Mouse (Mus musculus): ENCODE measurements at regions not wholly inside any gene's neighbourhood (a gene's known extent, or its start where the extent isn't known, plus 50 kb on each side); places are given as distances from the start of the nearest gene placed in this dataset.

DNA sequence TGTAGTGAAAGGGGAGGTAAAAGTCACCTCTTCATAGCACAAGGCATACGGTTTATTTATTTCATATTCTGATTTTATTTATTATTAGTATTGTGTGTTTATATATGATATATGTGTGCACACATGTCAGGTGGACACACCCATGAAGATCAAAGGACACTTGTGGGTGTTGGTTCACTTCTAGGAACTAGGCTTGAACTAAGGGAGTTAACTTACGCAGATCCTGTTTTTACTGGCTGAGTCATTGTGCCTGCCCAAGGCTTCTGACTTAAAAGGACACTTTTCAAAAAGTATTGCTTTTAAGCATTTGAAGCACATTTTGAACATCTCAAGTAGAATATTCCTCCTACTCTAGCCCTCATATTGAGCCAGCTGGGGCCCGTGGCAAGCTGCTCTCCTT is 124.9 kb upstream of the Try4 start:
- no peaks in the 10 kb centered on the region for H3K9me3 ChIP-seq (replicated peaks; ENCODE audit: control insufficient read depth, insufficient read depth, low read length, poor library complexity, severe bottlenecking)
- H3K4me3 ChIP-seq (ENCODE audit: low read depth, low read length) = no peak overlapping the region
- H3K27me3 ChIP-seq (ENCODE audit: control insufficient read depth, insufficient read depth, low read length, poor library complexity, severe bottlenecking) = no peaks in the 10 kb centered on the region
- TF ChIP-seq POLR2A (IDR thresholded peaks at IDR 0.05; ENCODE audit: insufficient read depth, low read length) (no peak), CTCF (IDR thresholded peaks at IDR 0.05; ENCODE audit: low read depth, low read length) (no peak), EP300 (IDR thresholded peaks at IDR 0.05; ENCODE audit: insufficient read depth, low read depth, low read length) (no peak)
- no peak overlapping the region for H3K27ac ChIP-seq (ENCODE audit: insufficient read depth, low read length)
- H3K9ac ChIP-seq (ENCODE audit: low read depth, poor library complexity, severe bottlenecking) = no peak overlapping the region
- no peaks in the 10 kb centered on the region for H3K4me1 ChIP-seq (ENCODE audit: control insufficient read depth, insufficient read depth, low read length)
- H3K36me3 ChIP-seq (ENCODE audit: control insufficient read depth, insufficient read depth, low read length, poor library complexity, severe bottlenecking) = no peaks in the 10 kb centered on the region

DNA sequence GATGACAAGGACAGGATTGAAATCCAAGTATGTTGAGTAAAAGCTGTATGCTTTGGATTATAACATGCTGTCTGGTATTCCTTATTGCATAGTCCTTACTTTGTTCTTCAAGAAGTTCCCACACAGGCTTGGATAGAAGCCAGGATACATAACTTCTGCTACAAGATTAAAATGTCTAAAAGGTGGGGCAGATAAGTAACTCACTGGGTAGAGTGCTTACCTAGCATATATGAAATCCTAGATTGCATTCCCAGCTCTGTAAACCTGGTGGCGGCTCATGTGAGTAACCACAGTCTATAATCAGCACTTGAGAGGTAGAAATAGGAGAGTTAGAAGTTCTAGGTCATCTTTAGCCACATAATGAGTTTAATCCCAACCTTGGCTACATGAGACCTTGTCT is 126.0 kb upstream of the Try4 start:
- no peaks in the 10 kb centered on the region for H3K4me1 ChIP-seq (ENCODE audit: control insufficient read depth, insufficient read depth, low read length)
- H3K4me3 ChIP-seq (ENCODE audit: low read depth, low read length) = no peak overlapping the region
- H3K27ac ChIP-seq (ENCODE audit: insufficient read depth, low read length) = no peak overlapping the region
- no peaks in the 10 kb centered on the region for H3K27me3 ChIP-seq (ENCODE audit: control insufficient read depth, insufficient read depth, low read length, poor library complexity, severe bottlenecking)
- TF ChIP-seq EP300 (IDR thresholded peaks at IDR 0.05; ENCODE audit: insufficient read depth, low read depth, low read length) (no peak), POLR2A (IDR thresholded peaks at IDR 0.05; ENCODE audit: insufficient read depth, low read length) (no peak)
- H3K36me3 ChIP-seq (ENCODE audit: control insufficient read depth, insufficient read depth, low read length, poor library complexity, severe bottlenecking) = no peaks in the 10 kb centered on the region
- no peak overlapping the region for H3K9ac ChIP-seq (ENCODE audit: low read depth, poor library complexity, severe bottlenecking)
- H3K9me3 ChIP-seq (replicated peaks; ENCODE audit: control insufficient read depth, insufficient read depth, low read length, poor library complexity, severe bottlenecking) = no peaks in the 10 kb centered on the region

- Histone ChIP-seq H3K36me3 (ENCODE audit: control insufficient read depth, insufficient read depth, low read length, poor library complexity, severe bottlenecking) (no peaks in the 10 kb centered on the region), H3K9me3 (replicated peaks; ENCODE audit: control insufficient read depth, insufficient read depth, low read length, poor library complexity, severe bottlenecking) (no peaks in the 10 kb centered on the region), H3K27ac (ENCODE audit: insufficient read depth, low read length) (no peak overlapping the region), H3K4me1 (ENCODE audit: control insufficient read depth, insufficient read depth, low read length) (no peaks in the 10 kb centered on the region), H3K27me3 (ENCODE audit: control insufficient read depth, insufficient read depth, low read length, poor library complexity, severe bottlenecking) (no peaks in the 10 kb centered on the region), H3K9ac (ENCODE audit: low read depth, poor library complexity, severe bottlenecking) (no peak overlapping the region), H3K4me3 (ENCODE audit: low read depth, low read length) (no peak overlapping the region)
- TF ChIP-seq CTCF (IDR thresholded peaks at IDR 0.05; ENCODE audit: low read depth, low read length) (no peak), EP300 (IDR thresholded peaks at IDR 0.05; ENCODE audit: insufficient read depth, low read depth, low read length) (no peak), POLR2A (IDR thresholded peaks at IDR 0.05; ENCODE audit: insufficient read depth, low read length) (no peak)
These were observed 128.2 kb upstream of the 2210010C04Rik start for GRCm38 (mm10) chr6:41163491-41163890.

- Histone ChIP-seq H3K36me3 (ENCODE audit: control insufficient read depth, insufficient read depth, low read length, poor library complexity, severe bottlenecking) (no peaks in the 10 kb centered on the region), H3K9me3 (replicated peaks; ENCODE audit: control insufficient read depth, insufficient read depth, low read length, poor library complexity, severe bottlenecking) (no peaks in the 10 kb centered on the region), H3K27me3 (ENCODE audit: control insufficient read depth, insufficient read depth, low read length, poor library complexity, severe bottlenecking) (no peaks in the 10 kb centered on the region), H3K4me1 (ENCODE audit: control insufficient read depth, insufficient read depth, low read length) (no peaks in the 10 kb centered on the region), H3K4me3 (ENCODE audit: low read depth, low read length) (no peak overlapping the region), H3K27ac (ENCODE audit: insufficient read depth, low read length) (no peak overlapping the region), H3K9ac (ENCODE audit: low read depth, poor library complexity, severe bottlenecking) (no peak overlapping the region)
- no peak for TF ChIP-seq CTCF (IDR thresholded peaks at IDR 0.05; ENCODE audit: low read depth, low read length)
- no peak for TF ChIP-seq EP300 (IDR thresholded peaks at IDR 0.05; ENCODE audit: insufficient read depth, low read depth, low read length)
- no peak for TF ChIP-seq POLR2A (IDR thresholded peaks at IDR 0.05; ENCODE audit: insufficient read depth, low read length)
These were observed 126.4 kb upstream of the 2210010C04Rik start for GRCm38 (mm10) chr6:41161693-41162092.

- H3K9me3 ChIP-seq (replicated peaks; ENCODE audit: control insufficient read depth, insufficient read depth, low read length, poor library complexity, severe bottlenecking) = no peaks in the 10 kb centered on the region
- H3K27ac ChIP-seq (ENCODE audit: insufficient read depth, low read length) = no peak overlapping the region
- H3K4me3 ChIP-seq (ENCODE audit: low read depth, low read length) = no peak overlapping the region
- H3K9ac ChIP-seq (ENCODE audit: low read depth, poor library complexity, severe bottlenecking) = no peak overlapping the region
- no peaks in the 10 kb centered on the region for H3K27me3 ChIP-seq (ENCODE audit: control insufficient read depth, insufficient read depth, low read length, poor library complexity, severe bottlenecking)
- H3K36me3 ChIP-seq (ENCODE audit: control insufficient read depth, insufficient read depth, low read length, poor library complexity, severe bottlenecking) = no peaks in the 10 kb centered on the region
- no peaks in the 10 kb centered on the region for H3K4me1 ChIP-seq (ENCODE audit: control insufficient read depth, insufficient read depth, low read length)
- TF ChIP-seq EP300 (IDR thresholded peaks at IDR 0.05; ENCODE audit: insufficient read depth, low read depth, low read length) = no peak
- no peak for TF ChIP-seq CTCF (IDR thresholded peaks at IDR 0.05; ENCODE audit: low read depth, low read length)
- TF ChIP-seq POLR2A (IDR thresholded peaks at IDR 0.05; ENCODE audit: insufficient read depth, low read length) = no peak
These were observed 116.8 kb upstream of the 2210010C04Rik start for GRCm38 (mm10) chr6:41152101-41152500.

- Histone ChIP-seq H3K9ac (ENCODE audit: low read depth, poor library complexity, severe bottlenecking) (no peak overlapping the region), H3K4me3 (ENCODE audit: low read depth, low read length) (no peak overlapping the region), H3K27ac (ENCODE audit: insufficient read depth, low read length) (no peak overlapping the region), H3K4me1 (ENCODE audit: control insufficient read depth, insufficient read depth, low read length) (no peaks in the 10 kb centered on the region), H3K9me3 (replicated peaks; ENCODE audit: control insufficient read depth, insufficient read depth, low read length, poor library complexity, severe bottlenecking) (no peaks in the 10 kb centered on the region), H3K36me3 (ENCODE audit: control insufficient read depth, insufficient read depth, low read length, poor library complexity, severe bottlenecking) (no peaks in the 10 kb centered on the region), H3K27me3 (ENCODE audit: control insufficient read depth, insufficient read depth, low read length, poor library complexity, severe bottlenecking) (no peaks in the 10 kb centered on the region)
- TF ChIP-seq POLR2A (IDR thresholded peaks at IDR 0.05; ENCODE audit: insufficient read depth, low read length) (no peak), EP300 (IDR thresholded peaks at IDR 0.05; ENCODE audit: insufficient read depth, low read depth, low read length) (no peak), CTCF (IDR thresholded peaks at IDR 0.05; ENCODE audit: low read depth, low read length) (no peak)
These were observed 116.2 kb upstream of the 2210010C04Rik start for GRCm38 (mm10) chr6:41151542-41151941.
